Mouse (Mus musculus) gastrocnemius, postnatal 36 days (tissue): Measurements from ENCODE around the gene Casp4. TPM values are rescaled to one million over a fixed set of nuclear protein-coding genes. Genes with fewer than 3 reads are reported as not detected.

Source experiments
- DNase-seq, 2 experiments: peaks; one replicate each; pipeline ENCODE4 v3.0.0; 2022
- intact Hi-C: fragments of 180-260 bp; cut with DNase I; formaldehyde crosslinking; loops from one replicate; pipeline ENCODE4 v1.15.1; 2025
- total RNA-seq, 2 experiments: library from RNA; stranded (reverse); gene quantifications; 2 replicates each; pipeline ENCODE4 v1.2.3; 2021

Gene Casp4
- total RNA-seq, 2 experiments from 2014 or later: 1.3 to 1.8 TPM

DNA sequence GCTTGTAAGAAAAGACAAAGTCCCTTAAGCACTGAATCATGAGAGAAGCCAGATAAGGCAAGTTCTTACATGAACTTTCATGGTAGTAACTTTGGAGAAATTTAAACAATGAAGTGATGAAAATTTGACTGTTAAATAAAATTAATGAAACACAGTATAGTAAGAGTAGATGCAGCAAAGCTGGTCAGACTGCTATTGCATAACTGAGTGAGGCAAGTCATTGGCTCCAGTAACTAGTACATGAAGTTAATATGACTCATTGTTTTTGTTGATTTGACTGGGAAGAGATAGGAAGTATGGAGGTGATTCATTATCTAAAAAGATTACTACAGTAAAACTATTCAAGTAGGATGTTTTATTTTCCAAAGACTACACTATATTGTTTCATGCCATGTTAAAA lies 48.2 kb downstream of the Casp4 start:
- DNase-seq: no peak
- intact Hi-C loops: no loop called here

Other genes with a start within 250 kb of the Casp4 start
- under 1 TPM; 0.18 to 0.39 TPM for gene Casp1, start 10.3 kb upstream of the Casp4 start, total RNA-seq
- gene Casp12, start 36.6 kb downstream of the Casp4 start, total RNA-seq: 10 to 100 TPM in 1 of 2 experiments, 1 to 10 TPM in 1; 5.9 to 14.3 TPM